Mouse (Mus musculus): ENCODE measurements around the gene Wfdc18.

Gene Wfdc18

GRCm38 (mm10) chr11:83708715-83709114 lies at the start of gene Wfdc18:
Gene Wfdc18, plus strand, starts transcription at chr11:83709015.
- in situ Hi-C loops (cut with MboI, MseI): no loop called here

GRCm38 (mm10) chr11:83662204-83662603 lies 46.6 kb upstream of the Wfdc18 start, which contains the start of gene Ccl4:
Gene Ccl4, plus strand, starts transcription at chr11:83662584.
- in situ Hi-C loops (cut with MboI, MseI): no loop called here

GRCm38 (mm10) chr11:83663532-83663931 lies 45.3 kb upstream of the Wfdc18 start:
- in situ Hi-C loops (cut with MboI, MseI): no loop called here

DNA sequence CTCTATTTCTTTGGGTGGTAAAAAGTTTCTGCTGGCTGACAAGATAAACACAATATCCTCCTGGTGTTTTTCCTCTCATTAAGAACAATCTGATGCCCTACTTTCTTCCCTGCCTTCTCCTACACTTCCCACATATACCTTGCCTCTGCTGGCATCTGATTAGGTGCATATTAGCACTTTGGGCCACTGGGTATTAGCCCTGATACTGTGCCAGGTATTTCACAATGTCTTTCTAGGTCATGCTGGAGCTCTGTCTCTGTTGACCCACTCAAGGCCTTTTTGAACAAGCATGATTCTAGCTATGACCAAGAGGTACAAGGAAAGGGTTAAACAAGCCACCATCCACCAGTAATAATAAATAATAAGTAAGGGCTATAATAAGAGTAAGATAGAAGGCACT lies 37.1 kb upstream of the Wfdc18 start:
- in situ Hi-C loops (cut with MboI, MseI): loop anchor here (10.0 kb wide), 1 partner anchor 287 kb away; no protein-coding TSS in a partner anchor

DNA sequence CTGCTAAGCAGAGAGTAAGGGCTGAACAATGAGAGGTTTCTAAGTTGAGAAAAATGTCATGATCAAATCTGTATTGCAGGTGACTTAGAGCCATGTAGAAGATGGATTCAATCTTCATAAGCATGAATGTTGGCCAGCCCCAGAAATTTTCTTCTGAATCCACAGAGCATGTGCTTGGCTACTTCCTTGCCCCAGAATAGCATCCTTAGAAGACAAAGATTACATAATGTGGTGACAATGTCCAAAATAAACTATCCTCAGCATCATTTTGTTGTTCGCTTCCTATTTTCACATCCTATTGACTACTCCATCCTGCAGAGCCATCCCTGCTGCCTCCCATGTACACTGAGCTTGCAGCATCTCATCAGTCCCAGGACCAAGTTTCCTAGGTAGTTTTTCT lies 33.1 kb upstream of the Wfdc18 start:
- in situ Hi-C loops (cut with MboI, MseI): loop anchor here (10.0 kb wide), 1 partner anchor 291 kb away; no protein-coding TSS in a partner anchor

GRCm38 (mm10) chr11:83689918-83690317 lies 18.9 kb upstream of the Wfdc18 start:
- in situ Hi-C loops (cut with MboI, MseI): loop anchor here (10.0 kb wide), 1 partner anchor 1045 kb away; no protein-coding TSS in a partner anchor

GRCm38 (mm10) chr11:83692008-83692407 lies 16.8 kb upstream of the Wfdc18 start:
- in situ Hi-C loops (cut with MboI, MseI): loop anchor here (10.0 kb wide), 1 partner anchor 1047 kb away; no protein-coding TSS in a partner anchor

DNA sequence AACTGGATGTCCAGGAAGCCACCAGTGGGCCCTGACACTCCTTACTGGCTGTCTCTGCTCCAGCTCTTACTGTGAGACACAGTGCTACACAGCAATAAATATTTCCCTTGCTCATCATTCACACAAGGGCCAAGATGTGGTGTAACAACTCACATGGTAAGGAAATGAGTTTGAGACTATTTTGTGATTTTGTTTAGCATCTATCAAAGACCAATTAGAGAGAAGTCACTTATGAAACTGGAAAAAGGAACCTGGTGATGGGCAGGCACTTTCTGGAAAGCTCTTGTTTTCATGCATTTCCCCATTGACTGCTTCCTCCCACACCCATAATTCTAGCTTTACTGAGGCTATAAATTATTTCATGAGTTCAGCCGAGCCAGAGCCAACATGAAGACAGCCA lies 5.1 kb upstream of the Wfdc18 start, which contains the start of gene Wfdc17:
Gene Wfdc17 (plus strand): TSS at position 287 of the 400 bp plus-strand sequence.
- in situ Hi-C loops (cut with MboI, MseI): no loop called here

DNA sequence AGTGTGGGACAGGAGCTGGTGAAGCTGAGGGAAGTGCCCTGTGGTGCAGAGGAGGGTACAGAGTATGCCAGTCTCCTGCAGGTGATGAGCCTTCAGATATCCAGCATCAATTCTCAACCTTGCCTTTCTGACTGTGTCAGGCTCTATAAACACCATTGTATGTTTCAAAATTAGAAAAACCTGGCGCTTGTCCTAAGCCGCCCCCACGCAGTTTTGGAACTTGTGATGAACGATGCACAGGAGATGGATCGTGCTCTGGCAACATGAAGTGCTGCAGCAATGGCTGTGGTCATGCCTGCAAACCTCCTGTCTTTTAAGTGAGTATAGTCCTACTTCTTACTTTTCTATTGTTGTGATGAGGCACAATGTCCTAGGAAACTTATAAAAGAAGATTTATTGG lies 868 bp downstream of the Wfdc18 start:
- in situ Hi-C loops (cut with MboI, MseI): no loop called here

GRCm38 (mm10) chr11:83712671-83713070 lies 3.9 kb downstream of the Wfdc18 start:
- in situ Hi-C loops (cut with MboI, MseI): no loop called here

DNA sequence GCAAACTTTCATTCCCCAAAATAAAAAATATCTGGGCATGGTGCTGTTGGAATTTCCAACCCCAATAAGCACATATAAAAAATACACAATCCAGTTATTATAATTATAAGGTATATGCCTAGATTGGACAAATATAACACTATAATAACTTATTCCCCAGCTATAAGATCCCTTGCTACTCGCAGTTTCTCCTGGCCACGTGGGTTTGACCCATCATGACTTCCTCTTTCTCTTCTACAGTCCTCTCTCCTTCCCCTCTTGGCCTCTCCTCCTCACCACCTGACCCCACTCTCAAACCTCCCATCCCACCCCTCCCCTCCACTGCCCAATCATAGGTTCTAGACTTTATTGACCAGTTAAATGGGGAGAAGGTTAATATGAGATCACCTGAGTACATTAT lies 5.1 kb downstream of the Wfdc18 start:
- in situ Hi-C loops (cut with MboI, MseI): no loop called here

GRCm38 (mm10) chr11:83717042-83717665 lies 8.3 kb downstream of the Wfdc18 start:
- in situ Hi-C loops (cut with MboI, MseI): no loop called here

DNA sequence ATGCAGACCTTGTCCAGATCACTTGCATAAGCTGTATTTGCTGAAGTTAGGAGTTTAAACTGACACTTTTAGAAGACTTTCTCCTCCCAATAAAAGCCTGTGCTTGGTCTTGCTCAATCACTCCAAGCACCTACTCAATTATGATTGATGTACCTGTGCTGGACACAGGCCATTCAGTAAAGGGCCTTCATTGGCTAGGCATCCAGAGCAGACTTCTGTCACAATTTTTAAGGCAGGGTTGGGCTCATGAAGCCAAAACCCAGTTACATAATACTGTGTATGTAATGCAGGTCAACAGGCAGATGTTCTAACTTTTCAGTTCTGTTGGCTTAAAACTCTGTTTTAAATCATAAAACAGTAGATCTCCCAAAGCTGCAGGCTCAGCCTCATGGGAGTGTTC lies 12.0 kb downstream of the Wfdc18 start:
- in situ Hi-C loops (cut with MboI, MseI): no loop called here

- in situ Hi-C loops (cut with MboI, MseI): no loop called here
Measured at GRCm38 (mm10) chr11:83728757-83729432, 20.1 kb downstream of the Wfdc18 start.

GRCm38 (mm10) chr11:83731116-83731515 lies 22.3 kb downstream of the Wfdc18 start:
- in situ Hi-C loops (cut with MboI, MseI): loop anchor here (10.0 kb wide), 1 partner anchor 96 kb away; no protein-coding TSS in a partner anchor

- in situ Hi-C loops (cut with MboI, MseI): loop anchor here (10.0 kb wide), 1 partner anchor 98 kb away; no protein-coding TSS in a partner anchor
Measured at GRCm38 (mm10) chr11:83733071-83733640, 24.3 kb downstream of the Wfdc18 start.

DNA sequence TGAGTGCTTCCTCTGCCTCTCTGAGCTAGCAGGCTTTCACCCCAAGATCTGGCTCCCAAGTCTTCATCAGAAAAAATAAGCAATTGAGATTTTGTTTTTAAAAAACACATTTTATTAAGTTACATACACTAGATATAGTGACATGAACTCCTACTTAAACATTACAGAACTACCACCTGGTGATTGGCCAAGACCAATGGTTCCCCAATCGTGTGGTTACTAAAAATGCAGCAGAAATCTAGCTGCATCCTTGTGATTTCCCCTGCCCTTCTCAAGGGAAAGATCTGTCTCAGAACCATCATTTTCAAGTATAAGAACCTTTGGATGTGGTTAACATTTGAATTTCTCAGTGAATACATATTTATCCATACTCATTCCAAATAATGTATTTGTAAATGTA lies 25.4 kb downstream of the Wfdc18 start:
- in situ Hi-C loops (cut with MboI, MseI): loop anchor here (10.0 kb wide), 1 partner anchor 99 kb away; no protein-coding TSS in a partner anchor

GRCm38 (mm10) chr11:83735881-83736280 lies 27.1 kb downstream of the Wfdc18 start:
- in situ Hi-C loops (cut with MboI, MseI): loop anchor here (5.0 to 10.0 kb wide), 2 partner anchors 101 to 184 kb away; no protein-coding TSS in a partner anchor

DNA sequence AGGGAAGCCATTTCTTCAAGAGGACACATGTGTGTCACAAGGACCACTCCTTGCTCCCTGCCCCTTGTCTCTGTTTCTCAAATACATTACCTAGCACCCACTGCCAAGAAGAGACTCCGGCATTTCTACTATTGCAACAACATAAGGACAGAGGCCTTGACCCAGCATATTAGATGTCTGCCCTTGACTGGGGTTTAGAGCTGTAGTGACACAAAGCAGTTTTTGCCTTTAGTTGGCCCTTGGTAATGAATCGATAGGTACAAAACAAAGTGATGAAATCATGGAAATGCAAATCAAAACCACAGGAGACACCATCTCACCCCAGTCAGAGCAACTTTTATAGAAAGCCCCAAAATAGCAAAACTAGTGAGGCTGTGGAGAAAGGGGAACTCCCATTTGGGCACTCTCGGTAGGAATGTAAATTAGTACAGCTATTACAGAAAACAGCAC lies 28.3 kb downstream of the Wfdc18 start:
- in situ Hi-C loops (cut with MboI, MseI): loop anchor here (5.0 to 10.0 kb wide), 2 partner anchors 102 to 185 kb away; no protein-coding TSS in a partner anchor

DNA sequence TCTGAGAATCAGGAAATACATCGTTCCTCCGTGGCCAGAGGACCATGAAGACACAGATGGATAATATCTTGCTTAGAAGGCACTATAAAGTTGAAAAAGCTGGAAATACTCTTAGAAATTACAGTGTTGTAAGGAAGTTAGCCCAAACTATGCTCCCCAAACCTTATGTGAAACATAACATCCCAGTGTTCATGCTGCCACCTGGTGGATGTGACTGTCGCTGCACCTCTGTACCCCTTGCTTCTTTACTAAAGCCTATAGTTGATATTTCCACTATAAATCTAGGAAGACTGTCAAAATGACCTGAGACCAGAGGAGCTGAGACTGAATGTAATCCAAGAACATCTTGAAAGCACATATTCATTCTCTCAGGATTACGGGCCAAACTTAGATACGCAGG lies 30.4 kb downstream of the Wfdc18 start:
- in situ Hi-C loops (cut with MboI, MseI): loop anchor here (5.0 to 10.0 kb wide), 2 partner anchors 104 to 187 kb away; no protein-coding TSS in a partner anchor

DNA sequence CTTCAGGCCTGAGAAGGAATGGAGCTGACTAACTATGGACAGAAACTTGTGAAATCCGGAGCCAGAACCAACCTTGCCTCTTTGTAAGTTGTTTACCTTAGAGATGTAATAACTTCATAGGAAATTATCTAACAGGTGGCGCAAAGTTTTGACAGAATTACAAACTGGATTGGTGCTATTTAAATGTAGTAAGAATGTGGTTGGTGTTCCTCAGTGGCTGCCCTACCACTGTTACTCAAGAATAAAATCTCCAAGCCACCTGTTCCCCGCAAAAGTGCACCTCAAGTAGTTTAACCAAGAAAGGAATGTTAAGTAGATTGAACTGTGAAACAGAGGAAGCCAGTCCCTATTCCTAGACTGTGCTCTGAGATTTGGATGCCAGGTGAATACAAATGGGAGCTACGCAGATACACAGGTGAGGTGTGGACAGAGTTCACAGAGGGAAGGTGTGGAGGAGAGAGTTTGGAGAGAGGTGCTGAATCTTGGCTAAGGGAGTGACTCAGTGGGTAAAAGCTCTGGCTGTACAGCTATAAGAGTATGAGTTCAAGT lies 31.7 kb downstream of the Wfdc18 start:
- in situ Hi-C loops (cut with MboI, MseI): no loop called here

- in situ Hi-C loops (cut with MboI, MseI): no loop called here
Measured at GRCm38 (mm10) chr11:83741841-83742240, 33.0 kb downstream of the Wfdc18 start.

Measured in T-helper 1 cell (primary cell).